Mouse (Mus musculus): ENCODE measurements around the gene Pilrb2. TPM values are rescaled to one million over a fixed set of nuclear protein-coding genes. Genes with fewer than 3 reads are reported as not detected.

The Pilrb2 gene
- total and polyA plus RNA-seq, 3 experiments, result 0.81 to 1.8 (median 1.1) TPM

DNA sequence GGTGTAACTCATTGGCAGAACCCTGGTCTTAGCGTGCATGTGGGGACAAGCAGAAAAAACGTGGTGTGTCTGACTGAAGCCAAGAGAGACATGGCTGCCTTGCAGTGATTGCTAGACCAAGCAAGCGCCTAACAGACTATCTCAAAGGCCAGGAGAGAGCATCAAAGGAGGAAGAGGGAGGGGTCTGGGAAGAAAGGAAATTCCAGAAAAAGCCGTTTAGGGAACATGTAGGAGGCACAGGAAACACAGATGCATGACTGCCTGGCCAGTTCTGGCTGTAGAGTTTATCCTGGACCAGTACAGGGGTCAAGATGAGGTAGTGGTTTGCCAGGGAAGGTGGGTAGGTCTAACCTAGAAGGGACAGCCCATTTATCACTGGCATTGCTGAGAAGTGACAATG is 38.1 kb downstream of the Pilrb2 start:
- no peak for DNase-seq

DNA sequence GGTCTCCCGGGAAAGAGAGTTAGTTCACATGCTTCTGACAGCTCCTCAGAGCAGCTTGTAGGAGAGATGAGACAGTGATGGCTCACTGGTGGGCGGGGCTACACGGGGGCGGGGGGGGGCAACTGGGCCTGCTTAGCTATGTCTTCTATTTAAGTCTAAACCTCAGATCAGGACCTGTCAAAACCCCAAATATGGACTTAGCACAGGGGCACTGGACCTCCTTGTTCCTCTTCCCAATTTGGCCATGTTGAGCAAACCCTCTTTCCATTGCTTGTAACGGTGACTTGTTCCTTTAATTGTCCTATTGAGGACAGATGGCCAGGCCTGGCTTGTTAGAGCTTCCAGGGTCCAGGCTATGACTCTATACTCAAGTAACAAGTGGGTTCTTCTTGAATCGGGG is 40.1 kb downstream of the Pilrb2 start:
- DNase-seq, result no peak

DNA sequence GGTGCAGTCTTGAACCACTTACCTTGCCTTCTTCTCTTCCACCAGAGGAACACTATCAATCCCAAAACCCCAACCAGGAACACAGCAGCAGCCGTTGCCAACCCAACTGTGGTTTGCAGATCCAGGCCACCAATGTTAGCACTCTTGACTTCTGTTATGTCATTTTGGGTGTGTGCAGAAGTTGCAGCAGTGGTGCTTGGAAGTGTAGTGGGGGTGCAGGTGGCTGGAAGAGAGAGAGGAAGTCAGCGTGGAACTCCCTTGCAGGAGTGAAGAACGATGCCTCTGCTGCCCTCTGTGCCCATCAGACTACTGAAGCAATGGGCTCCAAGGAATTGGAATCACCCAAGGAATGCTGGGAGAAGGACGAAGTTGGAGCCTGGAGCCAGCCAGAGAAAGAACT is 40.5 kb downstream of the Pilrb2 start:
- no peak for DNase-seq

DNA sequence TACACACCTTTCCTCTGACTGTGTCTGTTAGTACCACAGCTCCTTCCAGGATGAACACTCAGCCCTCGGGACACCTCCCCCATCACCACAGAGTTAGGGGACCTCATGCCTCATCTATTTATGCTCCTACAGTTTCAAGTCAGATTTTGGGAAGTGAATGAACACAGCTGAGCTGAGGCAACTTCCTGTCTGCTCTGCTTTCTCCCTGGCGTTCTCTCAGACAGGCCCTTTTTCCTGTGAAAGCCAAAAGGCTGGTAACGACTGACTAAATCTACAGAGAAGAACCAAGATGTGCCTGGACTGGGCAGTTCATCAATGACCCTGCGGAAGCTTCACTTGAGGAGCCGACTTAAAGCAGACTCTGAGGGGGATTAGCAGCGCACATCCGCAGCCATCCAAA is 41.4 kb downstream of the Pilrb2 start:
- DNase-seq, result peak; percentile 7

DNA sequence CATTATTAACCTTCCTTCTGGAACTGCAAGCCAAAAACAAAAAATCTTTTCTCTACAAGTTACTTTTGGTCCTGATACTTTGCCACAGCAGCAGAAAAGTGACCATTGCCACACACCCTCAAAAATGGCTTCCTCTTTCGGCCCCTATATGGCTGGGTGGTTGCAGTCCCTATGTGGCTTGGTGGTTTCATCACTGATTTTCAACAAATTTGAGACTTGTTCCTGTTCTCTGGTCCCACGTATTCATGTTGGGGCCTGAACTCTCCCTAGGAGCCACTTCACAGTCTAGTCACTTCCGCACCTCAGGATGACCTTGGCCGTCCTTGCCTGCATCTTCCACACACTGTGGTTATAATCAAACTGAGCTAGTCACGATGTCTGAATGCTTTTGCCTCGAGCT is 42.9 kb downstream of the Pilrb2 start:
- peak; percentile 5 for DNase-seq

DNA sequence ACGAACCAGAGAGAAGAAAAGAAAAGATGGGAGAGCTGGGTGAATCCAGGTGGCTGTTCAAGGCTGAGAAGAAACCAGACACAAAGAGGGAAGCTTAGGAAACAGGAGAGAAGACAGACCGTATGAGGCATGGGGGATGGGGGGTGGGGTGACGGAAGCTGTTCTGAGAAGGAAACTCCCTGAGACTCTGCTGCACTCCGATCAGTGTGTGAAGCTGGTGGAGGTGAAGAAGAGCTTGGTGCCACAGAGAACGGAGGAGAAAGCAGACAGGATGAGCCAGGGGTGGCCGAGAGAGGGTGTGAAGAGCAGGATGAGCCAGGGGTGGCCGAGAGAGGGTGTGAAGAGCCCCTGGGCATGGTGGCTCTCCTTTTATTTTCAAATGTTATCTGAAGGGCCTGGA is 45.2 kb downstream of the Pilrb2 start:
- DNase-seq, result no peak

DNA sequence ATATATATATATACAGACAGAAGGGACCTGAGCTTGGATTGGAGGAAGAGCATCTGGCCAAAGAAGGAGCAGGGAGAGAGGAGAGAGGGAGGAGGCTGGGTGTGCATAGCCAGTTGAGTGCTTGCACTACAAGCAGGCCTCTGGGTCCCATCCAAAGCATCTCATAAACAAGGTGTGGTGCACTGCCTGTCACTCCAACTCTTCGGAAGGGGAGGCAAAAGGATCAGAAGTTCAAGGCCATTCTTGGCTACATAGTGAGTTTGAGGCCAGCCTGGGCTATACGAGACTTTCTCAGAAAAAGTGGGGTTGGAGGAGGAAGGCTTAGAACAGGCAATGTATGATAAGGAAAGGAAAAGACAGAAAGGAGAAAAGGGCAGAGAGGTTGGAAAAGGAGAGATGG is 45.6 kb downstream of the Pilrb2 start:
- DNase-seq, result no peak

DNA sequence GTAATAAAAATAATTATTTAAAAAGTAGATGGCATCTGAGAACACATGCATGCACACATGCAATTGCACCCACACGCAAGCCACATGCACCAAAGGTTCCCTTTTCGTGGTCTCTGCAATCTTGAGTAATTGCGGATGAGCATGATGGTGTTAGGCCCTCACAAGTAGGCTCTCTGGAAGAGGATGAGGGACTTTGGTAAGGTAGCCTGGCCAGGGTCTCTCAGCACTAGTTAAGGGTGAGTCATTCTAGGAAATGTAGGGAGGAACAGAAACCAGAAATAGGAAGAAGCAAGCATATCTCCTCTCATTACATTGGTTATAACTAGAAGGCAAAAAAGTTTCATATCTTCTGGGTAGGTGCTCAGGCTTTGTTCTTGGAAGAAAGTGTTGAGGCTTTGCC is 46.6 kb downstream of the Pilrb2 start:
- DNase-seq, result no peak

DNA sequence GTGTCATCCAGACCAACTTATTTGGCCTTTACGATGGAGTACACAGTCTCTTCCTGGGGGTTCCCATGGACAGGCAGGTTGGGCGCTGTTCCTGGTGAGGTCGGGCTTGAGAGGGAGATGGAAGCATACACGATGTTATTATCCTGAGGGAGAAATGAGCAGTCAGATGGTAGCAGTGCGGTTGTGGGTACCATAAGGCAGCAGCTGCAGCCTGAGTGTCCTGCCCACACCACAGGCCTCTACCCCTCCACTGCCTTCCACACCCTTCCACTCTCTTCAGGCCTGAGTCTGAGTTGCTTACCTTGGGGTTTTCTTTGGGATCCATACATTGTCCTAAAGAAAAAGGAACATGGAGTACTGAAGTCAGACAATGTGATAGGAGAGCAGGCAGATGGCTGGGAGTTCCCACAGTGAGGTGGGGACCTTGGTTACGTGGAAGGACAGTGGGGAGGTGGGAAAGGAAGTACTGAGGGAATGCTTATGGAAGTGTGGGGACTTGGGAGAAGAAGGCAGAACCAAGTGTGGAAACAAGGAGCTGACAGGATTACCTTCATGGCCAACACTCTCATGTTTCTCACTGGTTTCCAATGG is 48.1 kb downstream of the Pilrb2 start:
- no peak for DNase-seq

DNA sequence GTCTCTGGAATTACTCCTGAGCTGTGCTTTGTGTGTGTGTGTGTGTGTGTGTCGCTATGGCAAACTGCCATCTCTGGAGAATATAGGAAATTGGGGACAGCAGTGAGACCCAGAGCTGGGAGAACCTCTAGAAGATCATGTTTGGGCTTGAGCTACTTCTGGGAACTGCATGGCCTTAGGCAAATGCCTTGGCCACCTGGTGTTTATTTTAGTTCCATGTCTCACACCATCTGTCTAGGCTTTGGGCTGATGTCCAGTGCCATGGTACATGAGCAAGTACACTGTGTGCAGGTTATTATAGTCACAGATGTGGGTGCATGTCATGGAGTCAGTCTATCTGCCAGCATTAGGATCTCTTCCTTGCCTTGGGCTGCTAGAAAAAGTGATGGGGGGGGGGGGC is 49.0 kb downstream of the Pilrb2 start:
- DNase-seq, result no peak

DNA sequence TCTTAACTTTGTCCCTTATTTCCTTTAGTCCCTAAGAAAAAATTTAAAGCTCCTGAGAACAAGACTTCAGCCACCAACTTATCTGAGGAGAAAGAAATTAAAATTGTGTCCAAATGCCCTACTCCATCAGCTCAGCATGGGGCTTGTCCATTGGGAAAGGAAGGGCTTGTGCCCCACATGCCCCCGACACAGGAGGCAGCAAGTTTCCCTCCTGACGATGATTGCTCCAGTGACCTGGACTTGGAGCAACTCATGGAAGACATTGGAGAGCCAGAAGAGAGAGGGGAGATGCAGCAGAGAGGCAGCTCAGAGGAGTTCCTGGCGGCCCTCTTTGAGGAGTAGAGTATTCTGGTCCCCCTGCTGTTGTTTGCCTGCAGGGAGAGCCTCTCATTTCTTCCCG is 49.5 kb downstream of the Pilrb2 start:
- no peak for DNase-seq

DNA sequence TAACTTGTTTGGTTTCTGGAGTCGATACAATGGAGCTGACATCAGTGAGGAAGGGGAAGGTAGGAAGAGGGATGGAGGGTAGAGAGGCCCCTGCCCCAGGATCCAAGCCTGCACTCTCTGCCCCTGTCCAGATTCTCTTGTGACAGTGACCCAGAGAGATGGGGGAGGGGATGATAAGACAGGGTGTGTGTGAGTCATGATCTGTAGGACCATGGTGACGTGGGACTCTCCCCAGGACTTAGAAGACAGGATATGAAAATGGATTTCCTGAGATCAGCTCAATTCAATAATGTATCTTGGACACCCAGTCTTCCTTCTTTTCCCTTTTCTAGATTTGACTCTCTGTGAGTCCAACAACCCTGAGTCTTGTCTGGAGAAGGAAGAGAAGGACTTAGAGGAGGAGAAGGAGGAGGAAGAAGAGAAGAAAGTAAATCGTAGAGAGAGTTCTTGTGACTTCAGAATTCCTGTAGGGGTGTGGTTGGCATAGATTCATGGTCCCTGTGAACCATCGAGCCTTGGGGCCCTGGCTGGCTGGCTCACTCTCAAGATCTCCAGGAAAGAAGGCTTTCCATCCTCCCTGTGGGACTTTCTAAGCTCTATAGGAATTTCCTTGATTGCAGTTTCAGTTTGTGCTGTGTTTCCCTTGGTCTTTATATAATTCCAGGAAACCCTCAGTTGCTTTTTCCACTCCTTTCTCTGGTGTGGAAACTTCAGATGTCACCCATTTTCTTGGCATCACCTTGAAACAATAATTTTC is 54.0 kb downstream of the Pilrb2 start:
- no peak for DNase-seq

Other genes with a start within 250 kb of the Pilrb2 start
- 1 to 10 TPM in 1 of 2 experiments, under 1 TPM in 1; 0.89 to 2.6 TPM for gene Fbxo24, start 242.8 kb downstream of the Pilrb2 start, total RNA-seq (2021)
- gene Fbxo24, start 242.8 kb downstream of the Pilrb2 start, polyA plus RNA-seq (2012; rRNA removed), result 2.5 and 3.3 TPM in 2 replicates
- 10 to 100 TPM; 27.9 to 31.7 TPM for gene Lrch4, start 242.7 kb downstream of the Pilrb2 start, total RNA-seq (2021)
- gene Lrch4, start 242.7 kb downstream of the Pilrb2 start, polyA plus RNA-seq (2012; rRNA removed), result 36.7 and 52.7 TPM in 2 replicates
- gene Gm20605, start 242.6 kb downstream of the Pilrb2 start, total RNA-seq (2021), result 1 to 10 TPM; 6.4 to 7.4 TPM
- gene Gm20605, start 242.6 kb downstream of the Pilrb2 start, polyA plus RNA-seq (2012; rRNA removed), result 30.4 and 31.4 TPM in 2 replicates
- 10 to 100 TPM in 1 of 2 experiments, 1 to 10 TPM in 1; 3.0 to 14.8 TPM for gene Sap25, start 230.5 kb downstream of the Pilrb2 start, total RNA-seq (2021)
- 81.3 and 84.6 TPM in 2 replicates for gene Sap25, start 230.5 kb downstream of the Pilrb2 start, polyA plus RNA-seq (2012; rRNA removed)
- 10 to 100 TPM in 1 of 2 experiments, 1 to 10 TPM in 1; 9.6 to 14.2 TPM for gene Irs3, start 226.1 kb downstream of the Pilrb2 start, total RNA-seq (2021)
- gene Irs3, start 226.1 kb downstream of the Pilrb2 start, polyA plus RNA-seq (2012; rRNA removed), result 18.9 and 32.8 TPM in 2 replicates
- gene Agfg2, start 187.1 kb downstream of the Pilrb2 start, total RNA-seq (2021), result 10 to 100 TPM; 29.2 to 37.6 TPM
- 73.7 and 85.2 TPM in 2 replicates for gene Agfg2, start 187.1 kb downstream of the Pilrb2 start, polyA plus RNA-seq (2012; rRNA removed)
- 1 to 10 TPM; 2.2 to 6.0 TPM for gene Nyap1, start 130.2 kb downstream of the Pilrb2 start, total RNA-seq (2021)
- gene Nyap1, start 130.2 kb downstream of the Pilrb2 start, polyA plus RNA-seq (2012; rRNA removed), result 7.3 and 8.9 TPM in 2 replicates
- gene Tsc22d4, start 126.1 kb downstream of the Pilrb2 start, total RNA-seq (2021), result 10 to 100 TPM; 82.9 to 89.9 TPM
- 123 and 136 TPM in 2 replicates for gene Tsc22d4, start 126.1 kb downstream of the Pilrb2 start, polyA plus RNA-seq (2012; rRNA removed)
- 10 to 100 TPM; 16.1 to 40.1 TPM for gene Ppp1r35, start 93.0 kb downstream of the Pilrb2 start, total RNA-seq (2021)
- 61.5 and 83.6 TPM in 2 replicates for gene Ppp1r35, start 93.0 kb downstream of the Pilrb2 start, polyA plus RNA-seq (2012; rRNA removed)
- 10 to 100 TPM; 43.9 to 46.4 TPM for gene Mepce, start 84.2 kb downstream of the Pilrb2 start, total RNA-seq (2021)
- gene Mepce, start 84.2 kb downstream of the Pilrb2 start, polyA plus RNA-seq (2012; rRNA removed), result 29.9 and 35.4 TPM in 2 replicates
- 1 to 10 TPM; 2.0 to 2.2 TPM for gene Zcwpw1, start 84.0 kb downstream of the Pilrb2 start, total RNA-seq (2021)
- gene Zcwpw1, start 84.0 kb downstream of the Pilrb2 start, polyA plus RNA-seq (2012; rRNA removed), result 0.38 and 0.56 TPM in 2 replicates
- 1 to 10 TPM; 1.8 to 4.7 TPM for gene Pilra, start 35.5 kb downstream of the Pilrb2 start, total RNA-seq (2021)
- 2.0 and 2.5 TPM in 2 replicates for gene Pilra, start 35.5 kb downstream of the Pilrb2 start, polyA plus RNA-seq (2012; rRNA removed)
- 1 to 10 TPM; 1.5 TPM for gene Pilrb1, start 13.7 kb downstream of the Pilrb2 start, total RNA-seq (2021)
- gene Pilrb1, start 13.7 kb downstream of the Pilrb2 start, polyA plus RNA-seq (2012; rRNA removed), result 0.69 and 1.3 TPM in 2 replicates
- under 1 TPM in 1 of 2 experiments, not detected in 1; 0.58 TPM for gene Cyp3a13, start 49.8 kb upstream of the Pilrb2 start, total RNA-seq (2021)
- gene Cyp3a13, start 49.8 kb upstream of the Pilrb2 start, polyA plus RNA-seq (2012; rRNA removed), result not detected in 2 replicates
- gene Gjc3, start 91.3 kb upstream of the Pilrb2 start, total RNA-seq (2021), result under 1 TPM; 0.06 to 0.38 TPM
- gene Gjc3, start 91.3 kb upstream of the Pilrb2 start, polyA plus RNA-seq (2012; rRNA removed), result 0.03 and 0.19 TPM in 2 replicates
- gene Azgp1, start 109.7 kb upstream of the Pilrb2 start, total RNA-seq (2021), result 1 to 10 TPM in 1 of 2 experiments, under 1 TPM in 1; 0.83 to 4.2 TPM
- gene Azgp1, start 109.7 kb upstream of the Pilrb2 start, polyA plus RNA-seq (2012; rRNA removed), result 0.18 and 0.72 TPM in 2 replicates
- gene Smok3a, start 149.4 kb upstream of the Pilrb2 start, total RNA-seq (2021), result not detected
- not detected in 2 replicates for gene Smok3a, start 149.4 kb upstream of the Pilrb2 start, polyA plus RNA-seq (2012; rRNA removed)
- gene Smok3b, start 149.6 kb upstream of the Pilrb2 start, total RNA-seq (2021), result not detected
- gene Smok3b, start 149.6 kb upstream of the Pilrb2 start, polyA plus RNA-seq (2012; rRNA removed), result not detected in 2 replicates
- gene Smok3c, start 181.4 kb upstream of the Pilrb2 start, total RNA-seq (2021), result not detected
- gene Smok3c, start 181.4 kb upstream of the Pilrb2 start, polyA plus RNA-seq (2012; rRNA removed), result not detected in 2 replicates
- gene Zkscan1, start 213.3 kb upstream of the Pilrb2 start, total RNA-seq (2021), result 10 to 100 TPM; 33.9 to 40.2 TPM
- 2.7 and 3.4 TPM in 2 replicates for gene Zkscan1, start 213.3 kb upstream of the Pilrb2 start, polyA plus RNA-seq (2012; rRNA removed)
- gene Zscan21, start 245.1 kb upstream of the Pilrb2 start, total RNA-seq (2021), result 10 to 100 TPM; 14.8 to 16.7 TPM
- 4.0 and 5.3 TPM in 2 replicates for gene Zscan21, start 245.1 kb upstream of the Pilrb2 start, polyA plus RNA-seq (2012; rRNA removed)

Data from adrenal gland, adult 2 months (tissue).